Mouse (Mus musculus) left cerebral cortex, adult 2 months (tissue): ENCODE data around the gene Nop56. TPM values are rescaled to one million over a fixed set of nuclear protein-coding genes. Genes with fewer than 3 reads are reported as not detected.

Experiments
- DNase-seq, 2 experiments: peaks; one replicate each; pipeline ENCODE4 v3.0.0; 2021 to 2022; ENCODE audit warnings: low spot score in 2 of 2, mixed read lengths in 1 of 2; ENCODE audit errors: extremely low spot score in 1 of 2
- H3K27ac ChIP-seq: fragments of 200-600 bp; 2 replicates; pipeline ENCODE4 v1.8.1; 2022
- H3K4me3 ChIP-seq: fragments of 200-600 bp; 2 replicates; pipeline ENCODE4 v1.8.1; 2022
- CTCF ChIP-seq: fragments of 200-600 bp; IDR thresholded peaks from 2 replicates; pipeline ENCODE4 v1.8.1; 2022; ENCODE audit warnings: antibody characterized with exemption, mild to moderate bottlenecking, moderate library complexity
- intact Hi-C: fragments of 180-260 bp; cut with DNase I; formaldehyde crosslinking; loops from one replicate; pipeline ENCODE4 v1.15.1; 2025
- long read RNA-seq, 2 experiments: library from polyadenylated mRNA; stranded (forward); transcript quantifications; one replicate each; pipeline ENCODE4 v2.0.0; 2021; ENCODE audit warnings: borderline mapping rate in 2 of 2
- total RNA-seq, 2 experiments: library from RNA; stranded (reverse); gene quantifications; 2 replicates each; pipeline ENCODE4 v1.2.3; 2021

The Nop56 gene
- 100 to 1,000 TPM; 140 to 144 TPM for total RNA-seq
- long read RNA-seq, experiment 1, transcript Nop56-202 (12 exons, 1,877 nt): major isoform, 22 of 69 reads
- long read RNA-seq, experiment 1, partial matches to known transcripts: 12 of 69 reads
- long read RNA-seq, experiment 1, other reads (novel, unspliced or antisense): 32 of 69 reads
- long read RNA-seq, experiment 2, transcript Nop56-202 (12 exons, 1,877 nt): major isoform, 15 of 59 reads
- long read RNA-seq, experiment 2, partial matches to known transcripts: 10 of 59 reads
- long read RNA-seq, experiment 2, other reads (novel, unspliced or antisense): 30 of 59 reads

DNA sequence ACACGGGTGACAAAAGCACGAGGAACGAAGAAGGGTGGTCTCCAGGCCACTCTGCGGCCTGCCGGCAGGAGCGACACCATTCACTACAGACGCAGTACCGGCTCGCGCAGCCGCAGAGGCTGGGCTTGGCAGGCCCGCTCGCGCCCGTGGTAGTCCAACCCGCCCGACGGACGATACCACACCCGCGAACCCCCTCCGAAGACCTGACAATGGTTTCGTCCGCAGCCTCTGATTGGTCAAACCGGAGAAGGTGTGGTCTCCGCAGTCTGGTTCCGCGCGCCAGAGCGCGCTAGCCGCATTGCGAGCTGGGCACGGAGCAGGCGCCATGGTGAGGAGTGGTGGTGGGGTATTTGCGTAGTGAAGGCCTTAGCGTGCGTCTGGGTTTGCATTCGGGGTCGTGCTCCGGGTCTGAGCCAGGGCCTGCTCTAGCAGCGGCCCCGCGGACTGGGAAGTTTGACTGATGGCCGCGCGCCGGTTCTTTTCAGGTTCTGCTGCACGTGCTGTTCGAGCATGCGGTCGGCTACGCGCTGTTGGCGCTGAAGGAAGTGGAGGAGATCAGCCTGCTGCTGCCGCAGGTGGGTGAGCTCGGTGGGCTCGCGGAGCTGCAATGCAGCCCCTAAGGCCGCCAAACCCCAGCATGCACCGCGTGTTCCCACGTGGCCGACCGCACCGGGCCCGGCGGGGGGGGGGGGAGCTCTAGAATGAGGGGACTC lies at the start of gene Nop56:
TSS of gene Nop56 (plus strand) at position 282 of the 713 bp plus-strand sequence.
- peak; percentile 100 for DNase-seq
- peak within 1 kb of the TSS; percentile 98 for H3K4me3 ChIP-seq
- H3K27ac ChIP-seq: peak within 1 kb of the TSS; percentile 91
- intact Hi-C loops: no loop called here
- TF ChIP-seq CTCF: peak; percentile 33

DNA sequence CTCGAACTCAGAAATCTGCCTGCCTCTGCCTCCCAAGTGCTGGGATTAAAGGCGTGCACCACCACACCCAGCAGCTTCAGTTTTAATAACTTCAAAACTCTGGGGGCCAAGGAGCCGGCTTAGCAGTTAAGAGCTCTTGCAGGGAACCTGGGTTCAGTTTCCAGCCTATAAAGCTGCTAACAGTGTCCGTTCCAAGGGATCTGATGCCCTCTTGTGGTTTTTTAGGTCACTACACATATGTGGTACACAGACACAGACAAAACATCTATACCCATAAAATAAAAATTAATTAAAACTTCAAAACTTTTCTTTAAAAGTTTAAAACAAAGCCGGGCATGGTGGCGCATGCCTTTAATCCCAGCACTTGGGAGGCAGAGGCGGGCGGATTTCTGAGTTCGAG lies 27.3 kb upstream of the Nop56 start:
- no peak overlapping the region for H3K27ac ChIP-seq
- H3K4me3 ChIP-seq: no peak overlapping the region
- DNase-seq: no peak
- TF ChIP-seq CTCF: peak; percentile 66
- intact Hi-C loops: loop anchor here (1.0 to 10.0 kb wide), 3 partner anchors 71 to 342 kb away; no protein-coding TSS in a partner anchor

DNA sequence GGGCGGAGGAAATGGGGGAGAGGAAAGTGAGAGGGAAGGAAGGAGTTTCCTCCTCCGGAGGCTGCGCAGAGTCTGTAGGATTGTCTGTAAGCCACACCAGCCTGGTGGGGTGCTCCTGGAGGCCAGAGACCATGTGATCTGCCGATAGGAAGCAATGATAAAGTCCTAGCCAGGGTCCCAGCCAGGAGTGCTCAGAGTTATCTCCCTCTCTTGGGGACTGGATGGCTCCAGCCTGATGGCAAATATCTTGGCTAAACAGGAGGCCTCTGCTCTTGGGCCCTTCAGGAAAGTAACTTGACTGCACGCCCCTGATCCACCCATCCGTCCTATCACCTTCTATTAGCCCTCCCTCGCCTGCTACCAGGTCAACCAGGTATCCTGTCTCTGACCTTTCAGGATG lies 26.0 kb upstream of the Nop56 start:
- DNase-seq: no peak
- Histone ChIP-seq H3K4me3 (no peak overlapping the region), H3K27ac (no peak overlapping the region)
- no peak for TF ChIP-seq CTCF
- intact Hi-C loops: loop anchor here (10.0 kb wide), 1 partner anchor 343 kb away; no protein-coding TSS in a partner anchor

DNA sequence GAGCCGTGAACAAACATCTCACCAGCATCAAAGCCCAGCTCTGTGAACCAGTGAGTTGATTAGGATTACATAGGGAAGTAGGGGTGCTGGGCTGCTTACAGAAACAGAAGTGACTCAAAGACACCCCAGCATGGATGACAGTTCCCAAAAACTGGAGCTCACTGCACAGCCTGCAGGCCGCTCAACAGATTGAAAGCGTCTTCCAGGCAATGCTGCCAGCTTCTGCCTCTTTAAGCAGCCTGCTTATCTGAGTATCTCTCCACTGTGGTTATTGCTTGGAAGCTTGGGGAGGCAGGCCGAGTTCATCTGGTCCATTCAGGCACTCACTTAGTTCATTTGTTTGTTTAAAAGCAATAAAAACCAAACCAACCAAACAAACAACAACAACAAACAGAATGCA lies 17.5 kb upstream of the Nop56 start:
- H3K4me3 ChIP-seq: no peak overlapping the region
- DNase-seq: no peak
- TF ChIP-seq CTCF: no peak
- intact Hi-C loops: no loop called here
- no peak overlapping the region for H3K27ac ChIP-seq

- intact Hi-C loops: no loop called here
- no peak overlapping the region for H3K4me3 ChIP-seq
- no peak for TF ChIP-seq CTCF
- DNase-seq: no peak
- no peak overlapping the region for H3K27ac ChIP-seq
Measured at GRCm38 (mm10) chr2:130260822-130261221, 13.4 kb upstream of the Nop56 start.

DNA sequence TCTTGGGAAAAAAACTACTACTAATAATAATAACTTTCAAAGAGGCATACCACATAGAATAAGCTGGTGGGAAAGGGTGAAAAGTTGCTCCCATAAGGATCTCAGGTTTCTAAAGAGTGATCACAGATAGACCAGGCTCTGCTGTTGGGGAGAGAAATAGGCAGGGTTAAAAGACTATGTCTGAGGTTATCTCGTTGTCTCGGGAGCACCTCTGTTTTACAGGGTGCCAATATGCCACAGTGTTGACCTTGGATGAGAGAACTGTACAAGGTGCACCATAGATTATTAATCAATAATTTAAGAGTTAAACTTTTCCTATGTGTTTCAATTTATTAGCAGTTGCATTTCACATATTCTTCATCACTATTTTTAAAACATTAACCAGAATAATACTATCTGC lies 12.3 kb upstream of the Nop56 start:
- H3K27ac ChIP-seq: no peak overlapping the region
- no peak for TF ChIP-seq CTCF
- no peak overlapping the region for H3K4me3 ChIP-seq
- intact Hi-C loops: no loop called here
- no peak for DNase-seq

- Histone ChIP-seq H3K4me3 (no peak overlapping the region), H3K27ac (no peak overlapping the region)
- no peak for DNase-seq
- intact Hi-C loops: no loop called here
- no peak for TF ChIP-seq CTCF
Measured at GRCm38 (mm10) chr2:130262398-130262797, 11.8 kb upstream of the Nop56 start.

- no peak for TF ChIP-seq CTCF
- DNase-seq: no peak
Measured at GRCm38 (mm10) chr2:130265520-130265919, 8.7 kb upstream of the Nop56 start.

GRCm38 (mm10) chr2:130268074-130268473 lies 6.2 kb upstream of the Nop56 start:
- DNase-seq: no peak
- intact Hi-C loops: no loop called here
- Histone ChIP-seq H3K27ac (no peak overlapping the region), H3K4me3 (no peak overlapping the region)
- TF ChIP-seq CTCF: peak; percentile 28

More at GRCm38 (mm10) chr2:130265520-130265919, 8.7 kb upstream of the Nop56 start:
- no peak overlapping the region for H3K4me3 ChIP-seq
- no peak overlapping the region for H3K27ac ChIP-seq
- intact Hi-C loops: no loop called here

GRCm38 (mm10) chr2:130273732-130274131 lies 498 bp upstream of the Nop56 start:
- intact Hi-C loops: no loop called here
- peak overlapping the region; percentile 90 for H3K27ac ChIP-seq
- no peak for TF ChIP-seq CTCF
- peak in 1 of 2 experiments; percentile 41 for DNase-seq
- H3K4me3 ChIP-seq: peak overlapping the region; percentile 98

DNA sequence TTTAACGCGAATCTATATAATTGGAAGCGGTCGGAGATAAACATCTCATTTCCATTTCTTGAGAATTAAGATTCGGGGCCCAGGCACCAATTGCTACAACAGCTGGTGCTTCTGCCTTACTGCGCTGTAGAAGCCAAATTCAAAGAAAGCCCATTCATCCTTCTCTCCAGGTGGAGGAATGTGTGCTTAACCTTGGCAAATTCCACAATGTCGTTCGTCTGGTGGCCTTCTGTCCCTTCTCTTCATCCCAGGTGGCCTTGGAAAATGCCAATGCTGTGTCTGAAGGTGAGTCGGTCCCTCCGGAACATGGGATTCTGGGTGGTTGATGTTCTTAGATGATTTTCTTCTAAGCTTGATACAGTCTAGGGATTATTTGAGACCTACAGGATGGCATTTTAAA lies 632 bp downstream of the Nop56 start:
- intact Hi-C loops: no loop called here
- TF ChIP-seq CTCF: no peak
- DNase-seq: no peak
- peak overlapping the region; percentile 98 for H3K4me3 ChIP-seq
- H3K27ac ChIP-seq: peak overlapping the region; percentile 91

- peak; percentile 58 for TF ChIP-seq CTCF
- peak overlapping the region; percentile 98 for H3K4me3 ChIP-seq
- intact Hi-C loops: no loop called here
- H3K27ac ChIP-seq: no peak overlapping the region
- DNase-seq: peak in 1 of 2 experiments; percentile 55
Measured at GRCm38 (mm10) chr2:130275649-130276048, 1.4 kb downstream of the Nop56 start.
